Mouse (Mus musculus): Measurements from ENCODE around the gene Serpinb9e. TPM values are rescaled to one million over a fixed set of nuclear protein-coding genes. Genes with fewer than 3 reads are reported as not detected.

The Serpinb9e gene
- polyA plus RNA-seq (2017; shearing (Covaris generic)) = under 1 TPM in 1 of 2 experiments, not detected in 1; 0.18 TPM

DNA sequence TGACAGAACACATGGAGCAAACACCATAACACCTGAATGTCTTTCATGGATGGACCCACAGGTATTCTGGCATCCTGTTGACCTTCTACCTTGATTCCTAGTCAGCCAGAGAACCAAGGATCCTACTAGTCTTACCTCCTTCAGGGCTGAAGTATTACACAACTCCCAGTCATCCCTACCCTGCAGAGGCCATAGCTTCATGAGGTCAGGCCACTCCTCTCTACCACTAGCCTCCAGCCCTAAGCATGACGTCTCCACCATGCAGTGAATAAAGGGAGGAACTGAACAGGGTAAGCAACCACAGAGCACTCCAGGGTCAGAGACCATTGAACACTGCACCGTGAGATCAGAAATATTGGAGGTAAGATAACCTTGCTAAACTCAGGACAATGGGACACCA, at the start of gene Serpinb9e:
Gene Serpinb9e, plus strand, starts transcription at position 301 of the 400 bp plus-strand sequence.

Other genes starting within 250 kb of the Serpinb9e start
- gene Serpinb9, start 246.4 kb upstream of the Serpinb9e start, polyA plus RNA-seq (2017; shearing (Covaris generic)) = 10 to 100 TPM; 18.8 to 24.9 TPM
- gene Serpinb9b, start 222.2 kb upstream of the Serpinb9e start, polyA plus RNA-seq (2017; shearing (Covaris generic)) = under 1 TPM; 0.37 to 0.91 TPM
- not detected for gene Serpinb1b, start 171.0 kb upstream of the Serpinb9e start, polyA plus RNA-seq (2017; shearing (Covaris generic))
- gene Serpinb9c, start 89.9 kb upstream of the Serpinb9e start, polyA plus RNA-seq (2017; shearing (Covaris generic)) = 1 to 10 TPM in 1 of 2 experiments, under 1 TPM in 1; 0.14 to 1.9 TPM
- under 1 TPM in 1 of 2 experiments, not detected in 1; 0.49 TPM for gene Serpinb9d, start 56.7 kb upstream of the Serpinb9e start, polyA plus RNA-seq (2017; shearing (Covaris generic))
- gene Serpinb9f, start 74.5 kb downstream of the Serpinb9e start, polyA plus RNA-seq (2017; shearing (Covaris generic)) = under 1 TPM in 1 of 2 experiments, not detected in 1; 0.52 TPM
- gene Gm11397, start 146.1 kb downstream of the Serpinb9e start, polyA plus RNA-seq (2017; shearing (Covaris generic)) = not detected
- gene Serpinb9g, start 235.2 kb downstream of the Serpinb9e start, polyA plus RNA-seq (2017; shearing (Covaris generic)) = 1 to 10 TPM in 1 of 2 experiments, not detected in 1; 1.9 TPM

All from inflammation-experienced regulatory T-cells (primary cell).